Mouse (Mus musculus) CH12.LX (cell line): Measurements from ENCODE around the gene Tmem132d.

ENCODE experiments used
- CTCF ChIP-seq, 2 experiments: IDR thresholded peaks in 1 of 2; conservative IDR thresholded peaks in 1 of 2; 2 replicates each; pipeline ENCODE4 v1.5.1; 2011 to 2012; ENCODE audit warnings: low read depth in 2 of 2, low read length in 2 of 2, improper control_type of control experiment in 1 of 2, inconsistent platforms in 1 of 2, mild to moderate bottlenecking in 1 of 2, moderate library complexity in 1 of 2
- EP300 ChIP-seq: IDR thresholded peaks from 2 replicates; pipeline ENCODE4 v1.6.1; 2011; ENCODE audit warnings: low read length, improper control_type of control experiment
- MEF2A ChIP-seq: IDR thresholded peaks from 2 replicates; pipeline ENCODE4 v1.6.1; 2014; ENCODE audit warnings: low read depth, mild to moderate bottlenecking, inconsistent platforms, low read length, improper control_type of control experiment, borderline replicate concordance
- NRF1 ChIP-seq: IDR thresholded peaks from 2 replicates; pipeline ENCODE4 v1.6.1; 2014; ENCODE audit warnings: low read depth, mild to moderate bottlenecking, inconsistent platforms, low read length, improper control_type of control experiment, moderate library complexity
- POLR2A ChIP-seq: IDR thresholded peaks from 2 replicates; pipeline ENCODE4 v1.6.1; 2011; ENCODE audit warnings: low read depth, mild to moderate bottlenecking, improper control_type of control experiment, low read length
- TBP ChIP-seq: conservative IDR thresholded peaks from 2 replicates; pipeline ENCODE4 v1.6.1; 2011; ENCODE audit warnings: low read depth, low read length, improper control_type of control experiment
- TCF12 ChIP-seq: IDR thresholded peaks from 2 replicates; pipeline ENCODE4 v1.6.1; 2014; ENCODE audit warnings: low read depth, mild to moderate bottlenecking, inconsistent platforms, low read length, improper control_type of control experiment
- UBTF ChIP-seq: IDR thresholded peaks from 2 replicates; pipeline ENCODE4 v1.6.1; 2012; ENCODE audit warnings: low read depth, mild to moderate bottlenecking, inconsistent platforms, low read length, improper control_type of control experiment, moderate library complexity
- USF1 ChIP-seq: IDR thresholded peaks from 2 replicates; pipeline ENCODE4 v1.6.1; 2014; ENCODE audit warnings: low read depth, mild to moderate bottlenecking, inconsistent platforms, low read length, improper control_type of control experiment
- USF2 ChIP-seq: conservative IDR thresholded peaks from 2 replicates; pipeline ENCODE4 v1.6.1; 2011; ENCODE audit warnings: low read depth, low read length, improper control_type of control experiment
- ZC3H11A ChIP-seq: IDR thresholded peaks from 2 replicates; pipeline ENCODE4 v1.6.1; 2012; ENCODE audit warnings: low read depth, mild to moderate bottlenecking, inconsistent platforms, low read length, improper control_type of control experiment
- ZKSCAN1 ChIP-seq: IDR thresholded peaks from 2 replicates; pipeline ENCODE4 v1.6.1; 2012; ENCODE audit warnings: low read depth, inconsistent platforms, low read length, improper control_type of control experiment, borderline replicate concordance

DNA sequence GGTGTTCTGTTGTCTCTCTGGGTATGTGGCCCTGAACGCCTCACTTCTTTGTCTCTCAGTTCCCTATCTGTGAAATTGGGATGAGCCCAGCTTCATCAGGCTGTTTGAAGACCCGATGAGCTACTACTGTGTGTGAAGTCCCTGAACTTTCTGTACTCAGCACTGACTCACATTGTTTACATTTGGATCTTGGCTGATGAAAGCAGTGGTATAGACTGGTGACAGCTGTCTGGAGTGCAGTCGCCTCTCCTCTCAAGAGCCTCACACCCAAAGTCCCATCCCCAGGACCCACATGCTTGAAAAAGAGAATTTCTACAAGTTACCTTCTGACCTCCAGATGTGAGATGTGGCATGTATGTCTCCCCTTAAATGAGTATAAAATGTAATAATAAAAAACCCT, 625.5 kb downstream of the Tmem132d start:
- TF ChIP-seq EP300 (no peak), ZC3H11A (no peak), POLR2A (no peak), TBP (no peak), TCF12 (no peak), MEF2A (no peak), CTCF (conservative IDR thresholded peaks at IDR 0.05 in 1 of 2, IDR thresholded peaks at IDR 0.05 in 1 of 2; ENCODE audit: low read depth in 2 of 2, low read length in 2 of 2) (no peak), UBTF (no peak), NRF1 (no peak), USF2 (no peak), ZKSCAN1 (no peak), USF1 (no peak)
